Comparison of ENCODE assay signal across 9 mouse cellular contexts in genomic region chr7:99445833-99446232, GRCm38 (mm10). TPM values are rescaled to one million over a fixed set of nuclear protein-coding genes. Genes with fewer than 3 reads are reported as not detected.
DNase-seq lines count a peak whose midpoint lies in the region; ATAC-seq and TF ChIP-seq lines count a peak whose summit lies in the region.
"Had no signal": no experiment of that assay in that cellular context is flagged by ENCODE, and none has a peak within 500 bp of the region (broad histone marks: within the 10 kb centered on the region; RNA-seq: fewer than 3 reads in every experiment).

No protein-coding gene starts in this region.

- TF ChIP-seq CTCF in forebrain, postnatal 0 days (IDR thresholded peaks at IDR 0.05; ENCODE audit: low read depth) = peak; percentile 39; the same call in 1 of the 2 replicates
- peak; percentile 55 for TF ChIP-seq CTCF in liver, postnatal 0 days (IDR thresholded peaks at IDR 0.05; ENCODE audit: low read depth)

- DNase-seq in forebrain, postnatal 0 days = no peak
- DNase-seq in liver, postnatal 0 days = no peak
- DNase-seq in liver, embryonic 11.5 days (ENCODE audit: low spot score) = no peak
- DNase-seq in brain, adult 2 months (ENCODE audit: low read depth, low spot score) = peak; percentile 53
- DNase-seq in spleen, postnatal 36 days (ENCODE audit: low spot score in 2 of 2) = no peak
- DNase-seq in thymus, postnatal 14 days = no peak

- ATAC-seq in forebrain, postnatal 0 days = no peak
- ATAC-seq in forebrain, embryonic 15.5 days (replicated peaks) = no peak
- no peak for ATAC-seq in liver, postnatal 0 days
- ATAC-seq in liver, embryonic 11.5 days (replicated peaks; ENCODE audit: low FRiP score) = no peak
- no peak for ATAC-seq in neural tube, embryonic 13.5 days (ENCODE audit: low read depth)

- H3K27me3 ChIP-seq in forebrain, postnatal 0 days (ENCODE audit: insufficient read depth, low read length) = no peaks in the 10 kb centered on the region
- H3K27me3 ChIP-seq in forebrain, embryonic 15.5 days = no peaks in the 10 kb centered on the region
- no peaks in the 10 kb centered on the region for H3K27me3 ChIP-seq in liver, postnatal 0 days (ENCODE audit: insufficient read depth, low read length)
- no peaks in the 10 kb centered on the region for H3K27me3 ChIP-seq in liver, embryonic 11.5 days (replicated peaks; ENCODE audit: control insufficient read depth, insufficient read depth, low read length)
- no peaks in the 10 kb centered on the region for H3K27me3 ChIP-seq in neural tube, embryonic 13.5 days

- H3K4me2 ChIP-seq in forebrain, postnatal 0 days (ENCODE audit: low read depth) = no peak overlapping the region
- no peak overlapping the region for H3K4me2 ChIP-seq in forebrain, embryonic 15.5 days (replicated peaks)
- no peak overlapping the region for H3K4me2 ChIP-seq in liver, postnatal 0 days (ENCODE audit: low read depth, low read length)
- no peak overlapping the region for H3K4me2 ChIP-seq in liver, embryonic 11.5 days
- no peak overlapping the region for H3K4me2 ChIP-seq in neural tube, embryonic 13.5 days

- no peak overlapping the region for H3K9ac ChIP-seq in forebrain, postnatal 0 days
- H3K9ac ChIP-seq in forebrain, embryonic 15.5 days (replicated peaks) = no peak overlapping the region
- H3K9ac ChIP-seq in liver, postnatal 0 days (replicated peaks) = no peak overlapping the region
- H3K9ac ChIP-seq in liver, embryonic 11.5 days (ENCODE audit: low read depth, low read length) = no peak overlapping the region
- H3K9ac ChIP-seq in neural tube, embryonic 13.5 days = 0 out of 2 replicates have a peak overlapping the region, but pooled peaks have one; percentile 41

- H3K4me3 ChIP-seq in forebrain, postnatal 0 days (ENCODE audit: low read depth, low read length) = no peak overlapping the region
- no peak overlapping the region for H3K4me3 ChIP-seq in forebrain, embryonic 15.5 days
- H3K4me3 ChIP-seq in liver, postnatal 0 days (ENCODE audit: low read depth, low read length) = no peak overlapping the region
- H3K4me3 ChIP-seq in liver, embryonic 11.5 days (ENCODE audit: low read depth, low read length) = no peak overlapping the region
- no peak overlapping the region for H3K4me3 ChIP-seq in neural tube, embryonic 13.5 days

- H3K4me1 ChIP-seq in forebrain, postnatal 0 days (ENCODE audit: insufficient read depth) = 0 out of 2 replicates have a peak, but pooled peaks cover 3% of the 10 kb centered on the region
- peaks cover 19% of the 10 kb centered on the region for H3K4me1 ChIP-seq in forebrain, embryonic 15.5 days
- no peaks in the 10 kb centered on the region for H3K4me1 ChIP-seq in liver, postnatal 0 days (ENCODE audit: insufficient read depth)
- H3K4me1 ChIP-seq in liver, embryonic 11.5 days (replicated peaks; ENCODE audit: control insufficient read depth, insufficient read depth, low read length) = peaks cover 11% of the 10 kb centered on the region
- H3K4me1 ChIP-seq in neural tube, embryonic 13.5 days (replicated peaks) = peaks cover 76% of the 10 kb centered on the region

- TF ChIP-seq EP300 in liver, postnatal 0 days (IDR thresholded peaks at IDR 0.05; ENCODE audit: low read depth) = no peak

- WGBS in forebrain, postnatal 0 days = 81% methylated on average over 2 of the region's 2 CpGs
- WGBS in forebrain, embryonic 15.5 days = 75% methylated on average over 2 of the region's 2 CpGs
- 87% methylated on average over 2 of the region's 2 CpGs for WGBS in liver, postnatal 0 days (ENCODE audit: insufficient replicate concordance)
- WGBS in liver, embryonic 11.5 days = 76% methylated on average over 2 of the region's 2 CpGs
- 71% methylated on average over 2 of the region's 2 CpGs for WGBS in neural tube, embryonic 13.5 days

- peaks cover 18% of the 10 kb centered on the region for H3K36me3 ChIP-seq in forebrain, postnatal 0 days (ENCODE audit: insufficient read depth)
- no peaks in the 10 kb centered on the region for H3K36me3 ChIP-seq in forebrain, embryonic 15.5 days
- H3K36me3 ChIP-seq in liver, postnatal 0 days (replicated peaks; ENCODE audit: insufficient read depth, low read length) = no peaks in the 10 kb centered on the region
- H3K36me3 ChIP-seq in liver, embryonic 11.5 days (ENCODE audit: control insufficient read depth, insufficient read depth, low read length) = peaks cover 3% of the 10 kb centered on the region; the same call in 1 of the 2 replicates
- peaks cover 22% of the 10 kb centered on the region for H3K36me3 ChIP-seq in neural tube, embryonic 13.5 days
- H3K36me3 ChIP-seq: G1E had no signal

- no peak overlapping the region for H3K27ac ChIP-seq in forebrain, postnatal 0 days (ENCODE audit: low read depth, low read length)
- no peak overlapping the region for H3K27ac ChIP-seq in forebrain, embryonic 15.5 days (replicated peaks)
- H3K27ac ChIP-seq in liver, postnatal 0 days (ENCODE audit: low read depth) = no peak overlapping the region
- H3K27ac ChIP-seq in liver, embryonic 11.5 days (ENCODE audit: low read depth, low read length) = no peak overlapping the region
- peak overlapping the region; percentile 49 for H3K27ac ChIP-seq in neural tube, embryonic 13.5 days (replicated peaks)

- no peaks in the 10 kb centered on the region for H3K9me3 ChIP-seq in forebrain, postnatal 0 days (ENCODE audit: low read length)
- no peaks in the 10 kb centered on the region for H3K9me3 ChIP-seq in forebrain, embryonic 15.5 days
- H3K9me3 ChIP-seq in liver, postnatal 0 days (ENCODE audit: low read length) = no peaks in the 10 kb centered on the region
- H3K9me3 ChIP-seq in liver, embryonic 11.5 days (ENCODE audit: control insufficient read depth, low read length) = no peaks in the 10 kb centered on the region
- H3K9me3 ChIP-seq in neural tube, embryonic 13.5 days = no peaks in the 10 kb centered on the region
- H3K9me3 ChIP-seq: G1E had no signal

RNA-seq across cellular contexts. Expression of gene Klhl35, which starts 20.0 kb away (rescaled TPM):
- 3.8 and 4.5 TPM in 2 replicates for total RNA-seq in forebrain, postnatal 0 days (2014; rRNA removed)
- 3.1 and 3.4 TPM in 2 replicates for polyA plus RNA-seq in forebrain, postnatal 0 days (2015; fragmentation: Nextera tagmentation; extraction: Ambion mirVana)
- polyA plus RNA-seq in forebrain, embryonic 15.5 days (2015; fragmentation: Nextera tagmentation; extraction: Ambion mirVana) = 3.8 and 7.1 TPM in 2 replicates
- 0.35 and 0.37 TPM in 2 replicates for polyA plus RNA-seq in liver, postnatal 0 days (2015; fragmentation: Nextera tagmentation; extraction: Ambion mirVana)
- 0.23 and 0.32 TPM in 2 replicates for polyA plus RNA-seq in liver, embryonic 11.5 days (2014; fragmentation: Nextera tagmentation; extraction: Ambion mirVana)
- polyA plus RNA-seq in neural tube, embryonic 13.5 days (2015; fragmentation: Nextera tagmentation; extraction: Ambion mirVana) = 13.4 and 16.9 TPM in 2 replicates
- total RNA-seq: G1E had no signal
- polyA plus RNA-seq: G1E had no signal

RNA-seq across cellular contexts. Expression of gene Rps3, which starts 37.7 kb away (rescaled TPM):
- total RNA-seq in forebrain, postnatal 0 days (2014; rRNA removed) = 1,114 and 1,634 TPM in 2 replicates
- 543 and 688 TPM in 2 replicates for polyA plus RNA-seq in forebrain, postnatal 0 days (2015; fragmentation: Nextera tagmentation; extraction: Ambion mirVana)
- polyA plus RNA-seq in forebrain, embryonic 15.5 days (2015; fragmentation: Nextera tagmentation; extraction: Ambion mirVana) = 553 and 561 TPM in 2 replicates
- 472 TPM in 2 replicates for polyA plus RNA-seq in liver, postnatal 0 days (2015; fragmentation: Nextera tagmentation; extraction: Ambion mirVana)
- 934 and 944 TPM in 2 replicates for polyA plus RNA-seq in liver, embryonic 11.5 days (2014; fragmentation: Nextera tagmentation; extraction: Ambion mirVana)
- polyA plus RNA-seq in neural tube, embryonic 13.5 days (2015; fragmentation: Nextera tagmentation; extraction: Ambion mirVana) = 514 and 540 TPM in 2 replicates
